Mouse (Mus musculus) layer of hippocampus, postnatal 10 days (tissue): Measurements from ENCODE around the gene Smim6. TPM values are rescaled to one million over a fixed set of nuclear protein-coding genes. Genes with fewer than 3 reads are reported as not detected.

Experiments used
- DNase-seq, 2 experiments: peaks; one replicate each; pipeline ENCODE4 v3.0.0; 2021; ENCODE audit warnings: low spot score in 2 of 2
- total RNA-seq, 2 experiments: library from RNA; stranded (reverse); gene quantifications; 2 replicates each; pipeline ENCODE4 v1.2.3; 2021

Smim6 gene
- total RNA-seq, 2 experiments from 2014 or later: not detected

- DNase-seq: no peak
Observed at GRCm38 (mm10) chr11:115900561-115901337, 11.1 kb upstream of the Smim6 start.

GRCm38 (mm10) chr11:115901338-115902161 is 10.3 kb upstream of the Smim6 start:
- no peak for DNase-seq

- DNase-seq: no peak
Observed at GRCm38 (mm10) chr11:115902177-115902576, 9.6 kb upstream of the Smim6 start.

GRCm38 (mm10) chr11:115902831-115903230 is 9.0 kb upstream of the Smim6 start:
- no peak for DNase-seq

- DNase-seq: no peak
Observed at GRCm38 (mm10) chr11:115903384-115904230, 8.2 kb upstream of the Smim6 start.

- no peak for DNase-seq
Observed at GRCm38 (mm10) chr11:115904231-115904955, 7.4 kb upstream of the Smim6 start.

- peak in 1 of 2 experiments; percentile 42 for DNase-seq
Observed at GRCm38 (mm10) chr11:115904956-115905790, 6.6 kb upstream of the Smim6 start.

- no peak for DNase-seq
Observed at GRCm38 (mm10) chr11:115906116-115906515, 5.7 kb upstream of the Smim6 start.

- DNase-seq: no peak
Observed at GRCm38 (mm10) chr11:115906521-115906920, 5.3 kb upstream of the Smim6 start.

- DNase-seq: no peak
Observed at GRCm38 (mm10) chr11:115911134-115911561, 669 bp upstream of the Smim6 start.

- no peak for DNase-seq
Observed at GRCm38 (mm10) chr11:115916579-115916978, 4.8 kb downstream of the Smim6 start.

- no peak for DNase-seq
Observed at GRCm38 (mm10) chr11:115918637-115919036, 6.8 kb downstream of the Smim6 start.

- no peak for DNase-seq
Observed at GRCm38 (mm10) chr11:115919073-115919472, 7.3 kb downstream of the Smim6 start.

- peak; percentile 42 to 60 for DNase-seq
Observed at GRCm38 (mm10) chr11:115920110-115920818, 8.4 kb downstream of the Smim6 start.

GRCm38 (mm10) chr11:115921986-115922385 is 10.2 kb downstream of the Smim6 start:
- no peak for DNase-seq

- DNase-seq: no peak
Observed at GRCm38 (mm10) chr11:115929031-115929430, 17.2 kb downstream of the Smim6 start.

- DNase-seq: no peak
Observed at GRCm38 (mm10) chr11:115929818-115930217, 18.0 kb downstream of the Smim6 start.

GRCm38 (mm10) chr11:115931235-115931634 is 19.4 kb downstream of the Smim6 start:
- no peak for DNase-seq
